Mouse (Mus musculus) fibroblast of lung, adult 2 months (primary cell): ENCODE data around the gene Cbl.

ENCODE experiments used
- DNase-seq: peaks from one replicate; pipeline ENCODE4 v3.0.0-alpha.2; 2011; ENCODE audit warnings: low read depth

The Cbl gene

DNA sequence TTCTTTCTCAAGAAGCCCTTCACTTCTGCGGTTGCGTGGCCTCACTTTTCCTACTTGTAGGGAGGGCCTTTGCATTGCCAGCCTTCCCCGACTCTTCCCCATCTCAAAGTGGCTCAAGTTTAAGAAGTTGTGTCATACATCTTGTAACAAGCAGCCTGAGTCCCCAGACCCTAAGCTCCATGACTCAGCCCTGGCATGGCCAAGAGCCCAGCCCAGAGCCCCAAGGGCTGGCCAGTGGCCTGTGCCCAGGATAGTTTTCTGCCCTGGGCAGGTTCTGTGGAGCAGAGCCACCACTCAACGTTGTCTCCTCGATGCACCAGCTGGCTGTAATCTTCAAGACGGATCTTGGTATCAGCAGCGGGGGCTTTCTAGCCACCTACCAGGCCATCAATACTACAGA lies 129.0 kb downstream of the Cbl start:
- no peak for DNase-seq

DNA sequence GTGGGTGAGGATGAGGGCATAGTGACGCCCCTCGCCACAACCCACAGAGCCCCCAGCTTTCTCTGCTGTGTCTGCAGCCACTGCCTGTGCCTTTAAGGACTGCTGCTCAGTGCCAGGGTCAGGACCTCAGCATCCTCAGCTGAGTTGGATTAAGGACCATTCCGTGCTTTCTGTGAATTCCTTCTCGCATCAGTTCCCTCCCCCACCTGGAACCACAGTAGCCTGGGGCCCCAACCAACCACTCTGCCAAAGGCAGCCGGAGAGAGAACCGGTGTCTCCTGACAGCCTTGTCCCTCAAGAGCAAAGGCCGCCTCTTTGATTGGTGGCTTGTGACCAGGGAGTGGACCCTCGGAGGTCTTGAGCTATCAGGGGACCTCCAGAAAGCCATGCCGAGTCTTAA lies 132.4 kb downstream of the Cbl start, which contains the start of gene Mfrp:
Gene Mfrp, plus strand, starts transcription at position 240 of the 400 bp plus-strand sequence.
- DNase-seq, result no peak

DNA sequence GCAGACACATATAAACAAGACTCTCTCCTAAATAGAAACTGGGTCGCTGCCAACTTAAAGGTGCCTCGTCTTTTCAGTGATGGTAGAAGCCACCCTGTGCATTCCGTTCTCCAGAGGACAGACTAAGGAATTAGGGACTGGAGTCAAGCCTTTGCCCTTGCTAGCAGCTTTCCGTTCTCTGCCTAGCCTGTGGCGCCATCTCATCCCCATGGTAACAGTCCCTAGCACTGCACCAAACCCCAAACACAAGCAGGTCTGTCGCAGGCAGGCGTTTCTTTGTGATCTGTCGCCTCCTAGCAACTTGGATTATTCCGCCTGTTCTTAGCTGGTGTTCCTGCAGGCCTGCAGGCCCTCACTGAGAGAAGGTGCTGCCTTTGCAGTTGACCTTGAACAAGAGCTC lies 137.3 kb downstream of the Cbl start:
- DNase-seq, result no peak

DNA sequence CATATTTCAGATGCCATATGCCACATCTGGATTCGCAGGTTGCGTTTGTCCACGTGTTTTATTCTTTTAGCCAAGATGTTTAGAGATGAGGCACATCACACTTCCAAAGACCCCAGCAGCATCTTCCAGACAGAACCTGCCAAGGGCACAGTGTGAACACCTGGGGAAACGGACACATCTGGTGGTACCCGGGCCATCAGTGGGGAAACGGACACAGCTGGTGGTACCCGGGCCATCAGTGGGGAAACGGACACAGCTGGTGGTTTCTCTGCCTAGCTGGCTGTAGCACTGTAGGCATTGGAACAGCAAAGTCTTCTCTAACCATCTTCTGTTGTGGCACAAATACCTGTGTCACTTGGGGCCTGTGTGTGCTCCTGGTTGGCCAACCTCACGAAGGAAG lies 138.1 kb downstream of the Cbl start:
- no peak for DNase-seq

DNA sequence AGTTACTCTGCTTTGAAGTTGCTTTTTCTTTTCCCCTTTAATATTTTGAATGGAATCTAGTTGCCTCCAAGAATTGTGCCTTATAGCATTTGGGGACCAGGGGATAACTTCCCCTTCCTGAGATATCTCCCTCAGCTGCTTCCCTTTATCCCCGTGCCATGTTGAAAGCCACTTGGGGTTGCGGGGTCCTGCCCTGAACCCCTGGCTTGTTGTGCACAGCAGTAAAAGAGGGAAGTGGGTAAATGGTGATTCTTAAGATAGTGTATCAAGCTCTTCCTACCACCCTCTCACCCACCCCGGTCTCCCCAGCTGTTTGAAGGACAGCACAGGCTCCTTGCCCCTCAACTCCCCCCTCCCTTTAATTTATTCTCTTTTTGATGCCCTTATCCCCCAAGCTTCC lies 139.1 kb downstream of the Cbl start:
- no peak for DNase-seq

DNA sequence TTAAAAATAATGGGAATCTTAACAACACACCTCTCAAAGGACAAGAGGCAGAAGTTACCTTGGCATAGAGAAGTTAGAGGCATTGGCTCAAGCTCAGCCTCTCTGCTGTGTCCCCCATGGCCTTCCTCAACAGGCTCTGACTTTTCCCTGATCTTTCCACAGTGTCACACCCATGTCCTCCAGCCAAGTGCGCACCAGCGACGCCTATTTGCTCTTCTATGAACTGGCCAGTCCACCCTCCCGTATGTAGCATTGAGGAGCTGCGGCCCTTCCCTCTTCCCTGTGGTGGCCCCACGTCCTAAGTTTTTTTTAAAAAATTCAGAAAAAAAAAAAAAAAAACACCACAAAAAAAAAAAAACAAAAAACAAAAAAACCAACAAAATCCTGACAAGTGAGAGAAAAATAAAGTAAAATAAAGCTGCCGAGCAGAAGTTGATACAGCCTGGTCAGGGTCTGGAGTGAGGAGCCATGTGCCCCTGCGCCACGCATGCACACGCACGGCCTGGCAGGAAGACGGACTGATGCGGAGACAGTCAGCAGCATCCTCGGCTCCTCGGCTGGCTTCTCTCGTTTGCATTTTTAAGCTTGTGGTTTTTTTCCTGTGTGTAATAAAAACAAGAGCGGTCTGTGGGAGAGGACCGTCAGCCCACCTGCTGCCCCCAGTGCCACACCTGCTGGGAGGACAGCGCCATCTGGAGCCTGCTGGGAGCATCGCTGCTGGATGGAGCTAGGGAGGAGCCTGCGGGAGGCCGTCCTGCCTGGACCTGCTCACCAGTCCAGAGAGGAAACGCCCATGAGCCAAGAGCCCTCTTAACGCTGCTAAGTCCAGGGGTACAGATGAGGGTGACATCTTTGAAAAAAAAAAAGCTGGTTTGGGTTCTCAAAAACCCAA lies 140.0 kb downstream of the Cbl start:
- no peak for DNase-seq
